ENCODE assay signal across 8 mouse cellular contexts in the genomic region with DNA sequence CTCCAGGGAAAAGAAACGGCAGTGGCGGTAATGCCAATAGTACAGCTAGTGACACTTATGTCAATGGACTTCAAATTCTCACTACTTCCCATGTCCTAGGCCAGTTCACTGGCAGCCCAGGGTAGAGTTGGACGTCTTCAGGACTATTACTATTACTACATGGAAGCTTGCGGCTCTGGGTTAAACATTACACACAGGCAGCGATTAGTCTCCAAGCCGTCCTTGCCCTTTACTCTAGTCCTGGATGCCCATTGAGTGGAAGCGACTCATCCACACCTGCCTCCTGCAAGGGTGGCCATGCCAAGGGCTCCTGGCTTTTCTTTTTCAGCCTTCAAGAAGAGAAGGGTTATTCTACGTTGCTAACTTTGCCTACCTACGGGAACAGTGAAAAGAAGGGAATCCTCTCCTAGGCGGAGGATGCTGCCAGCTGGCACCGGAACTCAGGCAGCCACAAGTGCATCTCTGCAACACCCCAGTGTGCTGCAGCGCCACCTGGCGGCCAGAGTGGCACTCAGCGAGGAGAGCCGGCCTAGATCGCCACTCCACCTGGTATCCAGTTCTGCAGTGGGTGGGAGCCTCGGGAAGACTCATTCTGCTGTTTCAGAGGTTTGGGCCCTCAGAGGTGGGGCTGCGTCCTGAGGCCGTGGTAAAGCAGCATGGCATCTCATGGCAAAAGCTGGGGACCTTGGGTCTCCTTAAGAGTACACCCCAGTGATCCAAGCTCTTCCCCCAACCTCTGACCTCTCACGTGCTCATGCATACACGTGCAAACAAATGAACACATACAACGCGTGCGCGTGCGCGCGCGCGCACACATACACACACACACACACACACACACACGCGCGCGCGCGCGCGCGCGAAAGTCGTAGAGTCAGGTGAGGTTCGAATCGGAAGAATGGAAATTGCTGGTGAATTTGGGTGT. TPM values are rescaled to one million over a fixed set of nuclear protein-coding genes. Genes with fewer than 3 reads are reported as not detected.
DNase-seq lines count a peak whose midpoint lies in the region; ATAC-seq lines count a peak whose summit lies in the region.

No protein-coding gene starts in this region.

- H3K9me3 ChIP-seq in intestine, embryonic 14.5 days (ENCODE audit: control insufficient read depth, low read length): no peaks in the 10 kb centered on the region

- H3K36me3 ChIP-seq in intestine, embryonic 14.5 days (ENCODE audit: control insufficient read depth, insufficient read depth, low read length): no peaks in the 10 kb centered on the region

- H3K27me3 ChIP-seq in intestine, embryonic 14.5 days (replicated peaks; ENCODE audit: control insufficient read depth, insufficient read depth, low read length): no peaks in the 10 kb centered on the region

- H3K4me2 ChIP-seq in intestine, embryonic 14.5 days (ENCODE audit: low read length): no peak overlapping the region

- H3K9ac ChIP-seq in intestine, embryonic 14.5 days (ENCODE audit: low read length): no peak overlapping the region

- peaks cover 8% of the 10 kb centered on the region for H3K4me1 ChIP-seq in intestine, embryonic 14.5 days (replicated peaks; ENCODE audit: control insufficient read depth, insufficient read depth, low read length)

- peak; percentile 59 for DNase-seq in adipocyte (ENCODE audit: low spot score)
- DNase-seq in gastrocnemius, postnatal 10 days: peak; percentile 97
- peak; percentile 91 for DNase-seq in intestine, embryonic 14.5 days (ENCODE audit: low spot score)
- peak; percentile 32 to 89 for DNase-seq in left cerebral cortex, adult 9 months (ENCODE audit: low spot score in 2 of 2)
- DNase-seq in right cerebral cortex, postnatal 10 days (ENCODE audit: low spot score in 2 of 2): peak; percentile 91 to 95
- DNase-seq in urinary bladder, postnatal 14 days (ENCODE audit: low spot score): peak; percentile 93

- peak; percentile 83 for ATAC-seq in common myeloid progenitor, adult 5-6 weeks (replicated peaks; ENCODE audit: low read depth, poor library complexity, severe bottlenecking)
- ATAC-seq in intestine, embryonic 14.5 days (replicated peaks; ENCODE audit: low FRiP score, low TSS enrichment, low read depth): no peak
- peak; percentile 82 for ATAC-seq in megakaryocyte progenitor cell, adult 5-6 weeks (replicated peaks; ENCODE audit: poor library complexity)

- H3K4me3 ChIP-seq in intestine, embryonic 14.5 days (ENCODE audit: low read depth, low read length): no peak overlapping the region

- no peak overlapping the region for H3K27ac ChIP-seq in intestine, embryonic 14.5 days (ENCODE audit: low read depth)

- 58% methylated on average over 43 of the region's 43 CpGs for WGBS in intestine, embryonic 14.5 days

RNA-seq across cellular contexts. Expression of gene Tex35, which starts 31.4 kb away (rescaled TPM):
- not detected in 2 replicates for total RNA-seq in common myeloid progenitor, adult 5-6 weeks (2017)
- not detected for total RNA-seq in gastrocnemius, postnatal 10 days (2021)
- polyA plus RNA-seq in intestine, embryonic 14.5 days (2014; fragmentation: Nextera tagmentation; extraction: Ambion mirVana): not detected in 2 replicates
- total RNA-seq in megakaryocyte progenitor cell, adult 5-6 weeks (2015): not detected in 2 replicates
- total RNA-seq in megakaryocyte progenitor cell, adult 5-6 weeks (2017): not detected in 2 replicates
